Mouse (Mus musculus) myocyte (in vitro differentiated cells): Measurements from ENCODE around the gene Fam228a.

Experiments
- E2F4 ChIP-seq: IDR thresholded peaks from one replicate; pipeline ENCODE4 v1.6.1; 2011; ENCODE audit warnings: mild to moderate bottlenecking, control low read depth, moderate library complexity; ENCODE audit not compliant: insufficient read depth
- MAX ChIP-seq: IDR thresholded peaks from one replicate; pipeline ENCODE4 v1.6.1; 2011; ENCODE audit warnings: low read depth, mild to moderate bottlenecking, control low read depth
- MYOG ChIP-seq, 3 experiments: IDR thresholded peaks; one replicate each; pipeline ENCODE4 v1.6.1; 2011; ENCODE audit warnings: control low read depth in 2 of 3, low read depth in 2 of 3, mild to moderate bottlenecking in 2 of 3; ENCODE audit not compliant: insufficient read length in 2 of 3, control insufficient read depth in 1 of 3, insufficient read depth in 1 of 3
- POLR2A ChIP-seq: IDR thresholded peaks from one replicate; pipeline ENCODE4 v1.6.1; 2011; ENCODE audit warnings: low read depth, mild to moderate bottlenecking, control low read depth, moderate library complexity; ENCODE audit not compliant: insufficient read length
- POLR2AphosphoS2 ChIP-seq: IDR thresholded peaks from one replicate; pipeline ENCODE4 v1.6.1; 2011; ENCODE audit warnings: low read depth, control low read depth; ENCODE audit not compliant: insufficient read length
- REST ChIP-seq: IDR thresholded peaks from one replicate; pipeline ENCODE4 v1.6.1; 2011; ENCODE audit warnings: mild to moderate bottlenecking, control low read depth, moderate library complexity; ENCODE audit not compliant: insufficient read depth, insufficient read length
- SRF ChIP-seq: IDR thresholded peaks from one replicate; pipeline ENCODE4 v1.6.1; 2011; ENCODE audit warnings: low read depth; ENCODE audit not compliant: control insufficient read depth, insufficient read length
- TCF12 ChIP-seq: IDR thresholded peaks from one replicate; pipeline ENCODE4 v1.6.1; 2011; ENCODE audit warnings: mild to moderate bottlenecking, control low read depth; ENCODE audit not compliant: poor library complexity, insufficient read depth, severe bottlenecking

GRCm38 (mm10) chr12:4781270-4781669, 43.0 kb upstream of the Fam228a start:
- no peak for TF ChIP-seq MYOG (IDR thresholded peaks at IDR 0.05; ENCODE audit: control insufficient read depth in 1 of 3, insufficient read depth in 1 of 3, insufficient read length in 2 of 3, low read depth in 2 of 3)
- TF ChIP-seq POLR2A, result no peak
- no peak for TF ChIP-seq E2F4
- no peak for TF ChIP-seq TCF12
- TF ChIP-seq MAX, result no peak
- no peak for TF ChIP-seq POLR2AphosphoS2
- TF ChIP-seq REST, result no peak
- TF ChIP-seq SRF, result no peak
